Mouse (Mus musculus): Measurements from ENCODE around the gene Myo3b. TPM values are rescaled to one million over a fixed set of nuclear protein-coding genes. Genes with fewer than 3 reads are reported as not detected.

Gene Myo3b
- polyA plus RNA-seq, 1 experiment from 2014 or later = not detected

DNA sequence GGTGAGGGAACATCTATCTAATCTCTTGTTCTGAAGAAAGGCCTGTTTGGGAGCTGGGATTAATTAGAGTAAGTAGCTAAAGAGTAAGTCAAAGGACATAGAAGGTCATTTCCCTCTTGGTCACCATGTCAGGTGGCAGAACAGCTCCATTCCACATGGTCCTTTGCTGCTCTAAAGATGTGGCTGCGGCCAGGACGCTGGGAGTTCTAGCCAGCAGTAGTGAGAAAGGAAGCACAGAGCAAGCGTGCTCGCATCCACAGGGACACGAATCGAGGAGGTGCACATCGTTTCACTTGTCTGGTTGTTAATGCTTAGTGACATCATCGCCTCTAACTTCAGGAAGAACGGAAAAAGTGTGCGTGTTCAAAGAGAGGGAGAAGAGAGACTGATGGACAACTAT lies 212.3 kb downstream of the Myo3b start:
- no peak overlapping the region for H3K27ac ChIP-seq
- no peaks in the 10 kb centered on the region for H3K36me3 ChIP-seq
- H3K4me1 ChIP-seq (replicated peaks) = no peaks in the 10 kb centered on the region
- H3K4me3 ChIP-seq (replicated peaks) = no peak overlapping the region
- no peak for ATAC-seq (ENCODE audit: insufficient number of reproducible peaks, insufficient read depth, low FRiP score, low TSS enrichment, low read depth)
- H3K27me3 ChIP-seq = no peaks in the 10 kb centered on the region
- 84% methylated on average over 10 of the region's 10 CpGs for WGBS
- H3K9ac ChIP-seq (replicated peaks) = no peak overlapping the region
- H3K4me2 ChIP-seq = no peak overlapping the region
- no peaks in the 10 kb centered on the region for H3K9me3 ChIP-seq

DNA sequence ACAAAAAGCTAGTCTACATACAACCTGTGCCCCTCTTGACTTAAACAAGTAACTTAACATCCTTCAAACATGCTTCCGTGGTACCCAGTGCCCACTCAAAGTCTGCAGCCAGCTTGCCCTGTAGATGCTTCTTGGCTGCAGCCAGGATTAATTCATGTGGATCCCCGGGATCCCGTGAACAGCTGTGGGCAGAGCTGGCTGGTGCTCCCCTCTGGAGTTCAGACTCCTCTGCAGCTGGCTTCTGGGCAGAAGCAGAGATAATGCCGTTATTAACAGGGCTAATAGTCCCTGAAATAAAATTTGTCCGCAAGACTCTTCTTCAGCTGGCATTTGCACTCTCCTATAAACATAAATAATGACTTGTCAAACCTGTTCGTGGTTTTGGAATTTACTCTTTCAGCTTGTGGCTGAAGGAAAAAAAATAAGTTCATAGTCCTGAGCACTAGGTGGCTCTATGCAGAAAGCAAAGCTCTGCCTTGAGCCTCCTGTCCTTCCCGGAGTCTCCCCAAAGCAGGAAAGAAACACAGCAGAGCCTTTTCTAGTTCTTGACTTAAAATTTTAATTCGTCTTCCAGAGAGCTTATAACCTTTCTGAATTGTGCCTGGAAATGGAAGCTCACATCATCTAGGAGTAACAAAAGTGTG lies 220.6 kb downstream of the Myo3b start:
- ATAC-seq (ENCODE audit: insufficient number of reproducible peaks, insufficient read depth, low FRiP score, low TSS enrichment, low read depth) = no peak
- no peak overlapping the region for H3K4me3 ChIP-seq (replicated peaks)
- peaks cover 8% of the 10 kb centered on the region for H3K4me1 ChIP-seq (replicated peaks)
- no peak overlapping the region for H3K27ac ChIP-seq
- peaks cover 10% of the 10 kb centered on the region for H3K27me3 ChIP-seq
- H3K9me3 ChIP-seq = no peaks in the 10 kb centered on the region
- no peak overlapping the region for H3K9ac ChIP-seq (replicated peaks)
- H3K36me3 ChIP-seq = no peaks in the 10 kb centered on the region
- H3K4me2 ChIP-seq = no peak overlapping the region
- 23% methylated on average over 8 of the region's 8 CpGs for WGBS

DNA sequence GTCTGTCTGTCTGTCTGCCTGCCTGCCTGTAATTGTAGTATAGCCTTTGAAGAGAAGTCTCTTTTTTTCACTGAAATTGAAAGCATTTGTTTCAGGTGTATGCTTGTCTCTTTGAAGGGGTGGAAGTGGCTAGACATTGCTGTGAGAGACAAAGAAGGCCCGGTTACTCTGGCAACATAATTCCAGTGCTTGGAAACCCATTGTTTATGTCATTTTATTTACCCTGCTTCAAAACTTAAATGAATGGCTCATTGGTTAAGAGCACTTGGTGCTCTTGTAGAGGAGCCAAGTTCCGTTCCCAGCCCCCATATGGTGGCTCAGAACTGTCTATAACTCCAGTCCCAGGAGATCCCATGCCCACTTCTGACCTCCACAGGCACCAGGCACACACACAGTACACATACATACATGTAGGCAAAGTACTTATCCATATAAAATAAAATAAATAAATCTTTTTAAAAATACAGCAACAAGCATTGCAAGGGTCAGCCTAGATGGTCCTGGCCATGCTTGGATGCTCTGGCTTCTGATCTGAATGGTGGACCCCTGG lies 221.8 kb downstream of the Myo3b start:
- Histone ChIP-seq H3K9ac (replicated peaks) (no peak overlapping the region), H3K27me3 (peaks cover 10% of the 10 kb centered on the region), H3K4me2 (no peak overlapping the region), H3K4me3 (replicated peaks) (no peak overlapping the region), H3K9me3 (no peaks in the 10 kb centered on the region), H3K27ac (no peak overlapping the region), H3K4me1 (replicated peaks) (peaks cover 8% of the 10 kb centered on the region), H3K36me3 (no peaks in the 10 kb centered on the region)
- 73% methylated on average over 2 of the region's 2 CpGs for WGBS
- no peak for ATAC-seq (ENCODE audit: insufficient number of reproducible peaks, insufficient read depth, low FRiP score, low TSS enrichment, low read depth)

DNA sequence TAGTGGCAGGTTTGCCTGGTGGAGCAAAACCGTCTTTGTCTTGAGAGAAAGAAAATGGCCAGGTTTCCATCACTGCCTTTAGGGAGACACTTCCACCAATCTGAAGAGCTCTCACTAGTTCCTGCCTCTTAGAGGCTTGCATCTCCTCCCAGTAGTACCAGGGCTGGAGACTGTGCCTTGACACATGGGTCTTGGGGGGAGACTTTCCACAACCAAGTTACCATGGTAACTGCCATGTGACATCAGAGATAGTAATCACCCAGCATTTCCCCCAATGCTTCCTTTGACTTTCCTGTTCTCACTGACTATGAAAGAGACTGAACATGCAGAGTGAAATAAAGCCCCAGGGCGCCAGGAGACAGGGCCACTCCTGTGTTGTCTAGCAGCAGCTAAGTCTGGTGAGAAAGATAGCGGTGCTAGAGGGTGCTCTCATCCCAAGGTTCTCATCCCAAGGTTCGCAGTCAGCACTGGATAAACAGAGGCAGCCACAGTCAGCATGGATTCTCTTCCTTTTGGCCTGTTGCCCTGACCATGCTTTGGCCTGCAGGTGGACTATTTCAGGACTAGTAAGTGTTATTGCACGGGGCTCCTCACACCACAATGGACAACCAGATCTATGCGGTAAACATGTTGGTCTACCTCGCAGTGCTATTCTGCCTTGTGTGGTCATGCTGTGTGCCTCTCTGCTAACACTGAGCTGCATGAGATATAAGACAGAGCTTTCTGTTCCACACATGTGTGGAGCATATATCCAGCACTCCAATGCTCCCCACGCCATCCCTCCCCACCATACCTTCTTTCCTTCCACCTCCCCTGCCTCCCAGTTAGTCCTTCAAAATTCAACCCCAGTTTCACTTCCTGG lies 223.0 kb downstream of the Myo3b start:
- H3K4me2 ChIP-seq = no peak overlapping the region
- H3K4me3 ChIP-seq (replicated peaks) = no peak overlapping the region
- H3K9ac ChIP-seq (replicated peaks) = no peak overlapping the region
- H3K4me1 ChIP-seq (replicated peaks) = peaks cover 8% of the 10 kb centered on the region
- peaks cover 10% of the 10 kb centered on the region for H3K27me3 ChIP-seq
- no peaks in the 10 kb centered on the region for H3K36me3 ChIP-seq
- 76% methylated on average over 8 of the region's 8 CpGs for WGBS
- 0 out of 2 replicates have a peak overlapping the region, but pooled peaks have one; percentile 19 for H3K27ac ChIP-seq
- no peaks in the 10 kb centered on the region for H3K9me3 ChIP-seq
- 0 out of 2 replicates have a peak, but pooled peaks have one; percentile 26 for ATAC-seq (ENCODE audit: insufficient number of reproducible peaks, insufficient read depth, low FRiP score, low TSS enrichment, low read depth)

DNA sequence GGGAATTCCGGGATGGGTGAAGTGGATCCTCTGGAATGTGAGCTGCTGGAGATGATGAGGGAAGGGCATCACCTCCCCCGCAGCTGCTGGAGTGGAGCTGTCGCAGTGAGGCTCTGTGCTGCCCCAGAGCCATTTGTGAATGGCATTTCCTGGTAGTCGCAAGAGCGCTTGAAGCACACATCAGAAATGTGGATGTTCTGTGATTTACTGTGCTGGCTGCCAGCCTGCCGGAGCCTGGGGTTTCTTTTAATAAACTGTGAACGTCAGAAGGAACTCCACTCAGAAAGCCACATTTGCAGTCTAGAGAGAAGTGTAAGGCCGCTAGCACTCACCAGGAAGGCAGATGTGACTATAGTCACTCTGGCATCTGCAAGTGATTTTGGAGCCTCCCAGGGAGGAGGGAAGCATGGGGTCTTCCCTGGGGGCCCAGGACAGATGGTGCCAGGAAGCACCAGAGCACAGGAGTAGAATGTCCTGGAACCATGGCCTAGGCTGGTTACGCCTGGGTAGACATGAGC lies 223.7 kb downstream of the Myo3b start:
- Histone ChIP-seq H3K27ac (0 out of 2 replicates have a peak overlapping the region, but pooled peaks have one; percentile 19), H3K4me1 (replicated peaks) (peaks cover 8% of the 10 kb centered on the region), H3K27me3 (peaks cover 10% of the 10 kb centered on the region), H3K36me3 (no peaks in the 10 kb centered on the region), H3K9me3 (no peaks in the 10 kb centered on the region), H3K4me3 (replicated peaks) (no peak overlapping the region), H3K4me2 (no peak overlapping the region), H3K9ac (replicated peaks) (no peak overlapping the region)
- no peak for ATAC-seq (ENCODE audit: insufficient number of reproducible peaks, insufficient read depth, low FRiP score, low TSS enrichment, low read depth)
- 17% methylated on average over 9 of the region's 9 CpGs for WGBS

DNA sequence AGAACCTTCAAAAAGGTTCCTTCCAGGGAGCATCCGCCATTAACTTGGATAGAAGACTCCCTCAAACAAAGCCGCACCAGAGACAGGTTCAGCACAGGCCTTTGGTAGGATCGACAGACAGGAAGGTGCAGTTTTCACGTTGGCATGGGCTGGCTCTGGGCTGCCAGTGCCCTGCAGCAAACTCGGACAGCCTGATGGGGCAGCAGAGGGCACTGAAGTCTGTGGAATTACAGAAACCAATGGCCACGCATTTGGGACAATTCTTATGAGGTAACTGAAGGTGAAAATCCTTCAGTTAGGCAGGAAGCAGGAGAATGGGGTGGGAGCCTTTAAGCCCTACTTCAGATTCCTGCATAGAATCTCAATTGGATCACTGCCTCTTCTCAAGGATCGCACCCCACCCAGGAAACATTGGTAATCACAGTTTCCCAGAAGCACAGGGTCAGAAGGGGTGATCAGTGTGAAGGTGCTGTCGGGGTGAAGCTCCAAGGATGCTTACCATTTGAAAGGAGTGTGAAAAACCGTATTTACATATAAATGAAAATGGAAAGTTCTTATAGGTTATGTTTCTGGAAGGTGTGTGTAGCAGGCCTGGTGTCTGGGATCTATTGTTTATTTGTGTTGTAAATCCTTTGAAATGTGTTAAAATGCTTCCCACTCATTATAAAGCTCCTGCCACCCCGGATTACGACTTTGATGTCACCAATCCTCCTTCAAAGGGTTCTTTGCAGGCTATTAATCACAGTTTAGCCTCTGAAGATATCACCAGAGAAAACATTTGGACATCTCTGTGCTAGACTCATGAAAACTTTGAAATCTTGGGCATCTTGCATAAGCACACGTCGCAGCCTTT lies 239.7 kb downstream of the Myo3b start:
- Histone ChIP-seq H3K9ac (replicated peaks) (no peak overlapping the region), H3K27ac (no peak overlapping the region), H3K9me3 (no peaks in the 10 kb centered on the region), H3K36me3 (no peaks in the 10 kb centered on the region), H3K4me3 (replicated peaks) (no peak overlapping the region), H3K4me2 (no peak overlapping the region), H3K27me3 (peaks cover 15% of the 10 kb centered on the region), H3K4me1 (replicated peaks) (peaks cover 5% of the 10 kb centered on the region; the same call in 1 of the 2 replicates)
- WGBS = 15% methylated on average over 13 of the region's 13 CpGs
- ATAC-seq (ENCODE audit: insufficient number of reproducible peaks, insufficient read depth, low FRiP score, low TSS enrichment, low read depth) = no peak

DNA sequence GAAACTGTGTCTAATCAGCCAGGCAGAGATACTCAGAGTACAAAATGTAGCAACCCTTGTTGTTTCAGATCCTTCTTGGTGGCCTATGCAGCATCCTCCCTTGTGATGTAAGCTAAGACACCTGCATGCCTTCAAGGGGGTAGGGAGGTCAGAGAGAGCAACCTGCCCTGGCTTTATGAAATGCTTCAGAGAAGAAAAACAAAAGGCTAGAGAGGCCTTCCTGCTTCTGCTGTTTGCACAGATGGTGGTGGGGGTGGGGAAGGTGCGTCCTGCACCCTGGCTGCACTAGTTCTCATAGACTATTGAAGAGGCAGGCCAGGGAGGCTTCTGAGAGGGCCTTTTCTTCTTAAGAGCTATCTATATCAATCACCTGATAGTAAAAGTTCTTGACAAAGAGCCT lies 245.2 kb downstream of the Myo3b start:
- no peaks in the 10 kb centered on the region for H3K9me3 ChIP-seq
- no peaks in the 10 kb centered on the region for H3K36me3 ChIP-seq
- no peaks in the 10 kb centered on the region for H3K4me1 ChIP-seq (replicated peaks)
- peaks cover 3% of the 10 kb centered on the region; the same call in 1 of the 2 replicates for H3K27me3 ChIP-seq
- H3K4me3 ChIP-seq (replicated peaks) = no peak overlapping the region
- H3K27ac ChIP-seq = no peak overlapping the region
- no peak overlapping the region for H3K9ac ChIP-seq (replicated peaks)
- ATAC-seq (ENCODE audit: insufficient number of reproducible peaks, insufficient read depth, low FRiP score, low TSS enrichment, low read depth) = no peak
- no peak overlapping the region for H3K4me2 ChIP-seq
- 71% methylated on average over 1 of the region's 1 CpGs for WGBS

DNA sequence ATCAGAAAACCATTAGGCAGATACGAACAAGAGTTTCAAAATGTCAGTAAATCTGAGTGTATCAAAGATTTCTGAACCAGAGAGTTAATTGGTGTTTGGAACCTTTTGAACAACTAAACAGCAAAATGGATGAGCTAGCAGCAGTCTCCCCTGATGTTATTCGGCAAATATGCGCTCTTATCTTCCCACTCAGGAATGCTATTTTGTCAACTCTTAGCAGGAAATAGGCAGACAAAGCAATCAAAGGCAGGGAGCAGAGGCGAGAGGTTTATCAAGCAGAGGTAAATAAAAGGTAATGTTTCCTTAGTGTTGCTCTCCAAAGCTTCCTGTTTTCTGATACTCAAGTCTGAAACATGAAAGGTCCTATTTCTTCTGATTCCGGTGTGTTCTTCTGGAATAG lies 252.1 kb downstream of the Myo3b start:
- no peak for ATAC-seq (ENCODE audit: insufficient number of reproducible peaks, insufficient read depth, low FRiP score, low TSS enrichment, low read depth)
- no peaks in the 10 kb centered on the region for H3K27me3 ChIP-seq
- no peaks in the 10 kb centered on the region for H3K4me1 ChIP-seq (replicated peaks)
- H3K4me3 ChIP-seq (replicated peaks) = no peak overlapping the region
- no peaks in the 10 kb centered on the region for H3K36me3 ChIP-seq
- H3K9ac ChIP-seq (replicated peaks) = no peak overlapping the region
- WGBS = 47% methylated on average over 5 of the region's 5 CpGs
- no peaks in the 10 kb centered on the region for H3K9me3 ChIP-seq
- no peak overlapping the region for H3K4me2 ChIP-seq
- H3K27ac ChIP-seq = no peak overlapping the region

DNA sequence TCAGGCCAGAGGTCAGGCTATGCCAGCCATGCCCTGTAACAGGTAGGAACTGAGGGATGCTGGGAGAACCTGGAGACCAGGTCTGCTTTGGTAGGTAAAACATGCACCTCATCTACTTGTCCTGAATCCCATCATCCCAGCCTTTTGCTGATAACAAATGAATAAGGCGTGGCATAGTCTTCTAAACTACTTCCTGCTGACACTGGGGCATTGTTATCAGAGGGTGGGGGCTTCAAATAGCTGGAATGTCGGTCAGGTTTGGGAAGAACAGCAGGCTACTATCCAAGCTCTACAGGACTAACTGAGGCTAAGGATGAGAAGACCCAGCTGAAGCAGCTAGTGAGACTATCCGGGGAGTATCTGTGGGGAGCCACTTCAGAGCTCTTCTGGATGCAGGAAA lies 253.8 kb downstream of the Myo3b start:
- Histone ChIP-seq H3K4me3 (replicated peaks) (no peak overlapping the region), H3K4me1 (replicated peaks) (no peaks in the 10 kb centered on the region), H3K27ac (no peak overlapping the region), H3K4me2 (no peak overlapping the region), H3K9ac (replicated peaks) (no peak overlapping the region), H3K9me3 (no peaks in the 10 kb centered on the region), H3K27me3 (no peaks in the 10 kb centered on the region), H3K36me3 (no peaks in the 10 kb centered on the region)
- no peak for ATAC-seq (ENCODE audit: insufficient number of reproducible peaks, insufficient read depth, low FRiP score, low TSS enrichment, low read depth)
- WGBS = 71% methylated on average over 3 of the region's 3 CpGs

DNA sequence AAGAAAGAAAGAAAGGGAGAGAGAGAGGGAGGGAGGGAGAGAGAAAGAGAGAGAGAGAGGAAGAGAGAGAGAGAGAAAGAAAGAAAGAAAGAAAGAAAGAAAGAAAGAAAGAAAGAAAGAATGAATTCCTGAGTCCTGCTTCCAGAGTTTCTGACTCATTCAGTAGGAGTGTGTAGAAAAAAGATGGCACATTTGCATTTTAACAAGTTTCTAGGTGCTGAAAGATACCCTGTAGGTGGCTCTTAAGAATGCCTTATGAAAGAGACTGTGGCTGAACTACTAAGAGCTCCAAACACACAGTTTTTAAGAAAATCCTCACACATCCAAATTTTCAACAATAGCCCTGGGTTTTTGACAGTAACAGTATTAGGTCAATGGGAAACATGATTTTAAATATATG lies 264.0 kb downstream of the Myo3b start:
- Histone ChIP-seq H3K4me1 (replicated peaks) (no peaks in the 10 kb centered on the region), H3K27ac (no peak overlapping the region), H3K4me2 (no peak overlapping the region), H3K27me3 (no peaks in the 10 kb centered on the region), H3K9ac (replicated peaks) (no peak overlapping the region), H3K36me3 (no peaks in the 10 kb centered on the region), H3K4me3 (replicated peaks) (no peak overlapping the region), H3K9me3 (no peaks in the 10 kb centered on the region)
- no peak for ATAC-seq (ENCODE audit: insufficient number of reproducible peaks, insufficient read depth, low FRiP score, low TSS enrichment, low read depth)

DNA sequence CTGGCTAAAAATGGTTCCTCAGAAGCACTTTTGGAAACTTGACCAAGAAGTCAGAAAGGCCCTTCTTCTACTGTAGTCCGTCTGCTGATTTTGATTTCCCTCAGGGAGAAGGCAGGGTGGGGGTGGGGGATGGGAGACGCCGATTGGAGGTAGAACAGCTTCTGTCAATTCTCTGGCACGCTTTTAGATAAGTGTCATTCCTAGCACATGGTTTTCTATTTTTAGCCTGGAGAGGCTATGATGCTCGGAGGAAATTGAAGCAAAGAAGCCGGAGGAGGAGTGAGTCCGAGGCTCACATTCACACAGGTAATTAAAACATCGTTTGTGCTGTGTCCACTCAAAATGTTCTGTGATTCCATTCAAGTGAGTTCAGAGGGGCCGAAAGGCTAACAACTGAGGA lies 276.2 kb downstream of the Myo3b start:
- Histone ChIP-seq H3K4me2 (no peak overlapping the region), H3K27ac (no peak overlapping the region), H3K9me3 (no peaks in the 10 kb centered on the region), H3K9ac (replicated peaks) (no peak overlapping the region), H3K4me3 (replicated peaks) (no peak overlapping the region), H3K27me3 (peaks cover 5% of the 10 kb centered on the region), H3K36me3 (no peaks in the 10 kb centered on the region), H3K4me1 (replicated peaks) (no peaks in the 10 kb centered on the region)
- 65% methylated on average over 9 of the region's 9 CpGs for WGBS
- ATAC-seq (ENCODE audit: insufficient number of reproducible peaks, insufficient read depth, low FRiP score, low TSS enrichment, low read depth) = no peak
